Mouse (Mus musculus) heart, embryonic 14.5 days (tissue): ENCODE results near the gene Opcml. TPM values are rescaled to one million over a fixed set of nuclear protein-coding genes. Genes with fewer than 3 reads are reported as not detected.

Experiments used
- ATAC-seq: fragments of 200-750 bp; cut with Nextera tagmentation; 2 replicates; pipeline ENCODE4 v1.8.0; 2017; ENCODE audit warnings: low read depth, moderate TSS enrichment; ENCODE audit not compliant: insufficient number of reproducible peaks, insufficient read depth, low FRiP score
- H3K27ac ChIP-seq, 2 experiments: fragments of 200-500 bp in 1 of 2; fragments of 300-500 bp in 1 of 2; sonication (generic) in 1 of 2; replicated peaks in 1 of 2; 2 replicates each; pipeline ENCODE4 v1.5.1; 2012 to 2014; ENCODE audit warnings: low read depth in 2 of 2, low read length in 2 of 2, control low read depth in 1 of 2, mild to moderate bottlenecking in 1 of 2, mixed read lengths in 1 of 2; ENCODE audit not compliant: control insufficient read depth in 1 of 2, insufficient read depth in 1 of 2
- H3K27me3 ChIP-seq: fragments of 300-500 bp; sonication (generic); 2 replicates; pipeline ENCODE4 v1.6.1; 2014; ENCODE audit warnings: mild to moderate bottlenecking, low read length, control low read depth; ENCODE audit not compliant: control insufficient read depth, insufficient read depth
- H3K36me3 ChIP-seq: fragments of 300-500 bp; sonication (generic); 2 replicates; pipeline ENCODE4 v1.6.1; 2014; ENCODE audit warnings: mild to moderate bottlenecking, control low read depth, low read length, mixed read lengths; ENCODE audit not compliant: control insufficient read depth, insufficient read depth
- H3K4me1 ChIP-seq, 2 experiments: fragments of 200-500 bp in 1 of 2; fragments of 300-500 bp in 1 of 2; sonication (generic) in 1 of 2; 2 replicates each; pipeline ENCODE4 v1.6.1; 2012 to 2014; ENCODE audit warnings: low read length in 2 of 2, control low read depth in 1 of 2, mixed read lengths in 1 of 2; ENCODE audit not compliant: control insufficient read depth in 2 of 2, insufficient read depth in 2 of 2
- H3K4me2 ChIP-seq: fragments of 300-500 bp; sonication (generic); 2 replicates; pipeline ENCODE4 v1.6.1; 2014; ENCODE audit warnings: mild to moderate bottlenecking, low read length
- H3K4me3 ChIP-seq, 2 experiments: fragments of 200-500 bp in 1 of 2; fragments of 300-500 bp in 1 of 2; sonication (generic) in 1 of 2; 2 replicates each; pipeline ENCODE4 v1.5.1; 2012 to 2014; ENCODE audit warnings: low read length in 2 of 2, mild to moderate bottlenecking in 2 of 2, control low read depth in 1 of 2, low read depth in 1 of 2, moderate library complexity in 1 of 2; ENCODE audit not compliant: control insufficient read depth in 1 of 2, insufficient read depth in 1 of 2
- H3K9ac ChIP-seq: fragments of 300-500 bp; sonication (generic); 2 replicates; pipeline ENCODE4 v1.6.1; 2014; ENCODE audit warnings: mild to moderate bottlenecking, low read length
- H3K9me3 ChIP-seq: fragments of 300-500 bp; sonication (generic); 2 replicates; pipeline ENCODE4 v1.6.1; 2016; ENCODE audit warnings: low read length, control low read depth; ENCODE audit not compliant: control insufficient read depth
- WGBS: fragments of 180-500 bp; shearing (Covaris S2); extraction: QIAGEN DNeasy Blood & Tissue Kit; methylation state at CpG from one replicate; pipeline ENCODE4 v1.1.7; 2014; 5-methylcytosine and 5-hydroxymethylcytosine counted together
- polyA plus RNA-seq: library from polyadenylated mRNA; unstranded; fragments of >200 nt; fragmentation: Nextera tagmentation; extraction: Ambion mirVana; gene quantifications from 2 replicates; pipeline ENCODE4 v1.2.1, GENCODE M21; 2014

Opcml gene
- polyA plus RNA-seq, 1 experiment from 2014 or later = 1.6 TPM

DNA sequence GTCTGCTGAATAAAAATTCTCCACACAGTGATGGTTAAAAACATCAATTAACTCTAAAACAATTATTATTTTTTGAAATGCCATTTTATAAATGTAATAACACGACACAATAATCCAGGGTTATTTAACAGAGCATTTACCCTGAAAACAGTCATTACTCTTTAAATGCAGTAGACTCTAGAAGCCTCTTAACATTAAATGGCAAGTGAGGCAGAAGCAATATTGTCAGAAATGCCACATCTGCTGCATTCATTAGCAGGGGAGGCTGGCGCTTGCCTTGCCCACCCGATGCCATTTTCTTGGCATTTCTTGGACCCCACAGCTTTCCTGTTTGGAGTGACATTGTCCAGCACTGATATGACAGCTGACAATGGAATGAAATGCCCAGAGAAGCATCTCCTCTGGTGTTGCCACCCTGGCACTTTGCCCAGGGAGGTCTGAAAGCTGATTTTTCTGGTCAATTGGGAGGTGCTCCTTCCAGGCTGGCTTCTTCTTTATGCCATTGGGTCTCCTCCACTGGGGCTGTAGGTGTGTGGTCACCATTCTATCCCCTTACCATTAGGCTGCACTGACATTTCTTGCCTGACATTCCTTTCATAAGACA lies 649.7 kb downstream of the Opcml start:
- H3K4me1 ChIP-seq = peaks cover 6 to 13% of the 10 kb centered on the region in 2 experiments
- no peak overlapping the region for H3K9ac ChIP-seq
- no peak for ATAC-seq
- H3K9me3 ChIP-seq = no peaks in the 10 kb centered on the region
- H3K36me3 ChIP-seq = no peaks in the 10 kb centered on the region
- no peak overlapping the region for H3K4me3 ChIP-seq
- H3K27me3 ChIP-seq = no peaks in the 10 kb centered on the region
- 77% methylated on average over 3 of the region's 3 CpGs for WGBS
- no peak overlapping the region for H3K4me2 ChIP-seq
- no peak overlapping the region for H3K27ac ChIP-seq

- ATAC-seq = no peak
- H3K4me3 ChIP-seq = no peak overlapping the region
- no peak overlapping the region for H3K27ac ChIP-seq
- no peaks in the 10 kb centered on the region for H3K36me3 ChIP-seq
- H3K9me3 ChIP-seq = no peaks in the 10 kb centered on the region
- H3K27me3 ChIP-seq = no peaks in the 10 kb centered on the region
- WGBS = 83% methylated on average over 3 of the region's 3 CpGs
- H3K4me2 ChIP-seq = no peak overlapping the region
- no peak overlapping the region for H3K9ac ChIP-seq
- H3K4me1 ChIP-seq = peaks cover 6 to 13% of the 10 kb centered on the region in 2 experiments
These were observed 653.9 kb downstream of the Opcml start for GRCm38 (mm10) chr9:28444485-28444884.

DNA sequence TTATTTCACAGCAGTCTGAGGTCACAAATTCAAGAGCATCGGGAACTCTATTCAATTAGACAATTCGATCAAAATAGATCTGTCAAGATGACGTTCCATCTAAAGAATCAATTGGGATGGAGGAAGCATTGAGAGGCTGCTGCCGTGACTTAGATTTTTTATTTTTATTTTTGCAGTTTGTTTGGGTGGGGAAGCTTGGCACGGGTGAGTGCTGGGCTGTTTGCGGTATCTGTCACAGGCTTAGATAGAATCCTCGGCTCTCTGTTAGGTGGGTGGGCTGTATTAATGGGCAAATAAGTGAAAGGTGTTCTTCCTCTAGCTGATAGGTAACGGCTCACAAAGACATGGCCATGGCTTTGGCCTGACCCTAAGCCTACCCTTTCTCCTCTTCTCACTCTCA lies 654.4 kb downstream of the Opcml start:
- Histone ChIP-seq H3K4me3 (no peak overlapping the region), H3K9me3 (no peaks in the 10 kb centered on the region), H3K27ac (no peak overlapping the region), H3K27me3 (no peaks in the 10 kb centered on the region), H3K36me3 (no peaks in the 10 kb centered on the region), H3K4me2 (no peak overlapping the region), H3K4me1 (peaks cover 4 to 9% of the 10 kb centered on the region in 2 experiments), H3K9ac (no peak overlapping the region)
- no peak for ATAC-seq
- 75% methylated on average over 8 of the region's 8 CpGs for WGBS

- no peaks in the 10 kb centered on the region for H3K27me3 ChIP-seq
- no peak overlapping the region for H3K27ac ChIP-seq
- H3K4me3 ChIP-seq = no peak overlapping the region
- H3K4me2 ChIP-seq = no peak overlapping the region
- WGBS = 79% methylated on average over 1 of the region's 1 CpGs
- no peaks in the 10 kb centered on the region for H3K4me1 ChIP-seq
- H3K9me3 ChIP-seq = no peaks in the 10 kb centered on the region
- no peak overlapping the region for H3K9ac ChIP-seq
- H3K36me3 ChIP-seq = no peaks in the 10 kb centered on the region
- ATAC-seq = no peak
These were observed 655.3 kb downstream of the Opcml start for GRCm38 (mm10) chr9:28445863-28446262.

GRCm38 (mm10) chr9:28446278-28447064 lies 655.9 kb downstream of the Opcml start:
- H3K36me3 ChIP-seq = no peaks in the 10 kb centered on the region
- H3K4me2 ChIP-seq = no peak overlapping the region
- H3K9me3 ChIP-seq = no peaks in the 10 kb centered on the region
- no peak for ATAC-seq
- 83% methylated on average over 4 of the region's 4 CpGs for WGBS
- H3K9ac ChIP-seq = no peak overlapping the region
- no peaks in the 10 kb centered on the region for H3K4me1 ChIP-seq
- no peaks in the 10 kb centered on the region for H3K27me3 ChIP-seq
- no peak overlapping the region for H3K27ac ChIP-seq
- H3K4me3 ChIP-seq = no peak overlapping the region

GRCm38 (mm10) chr9:28452509-28452908 lies 661.9 kb downstream of the Opcml start:
- Histone ChIP-seq H3K36me3 (no peaks in the 10 kb centered on the region), H3K27ac (no peak overlapping the region), H3K4me3 (no peak overlapping the region), H3K9ac (no peak overlapping the region), H3K27me3 (no peaks in the 10 kb centered on the region), H3K4me2 (no peak overlapping the region), H3K4me1 (no peaks in the 10 kb centered on the region), H3K9me3 (no peaks in the 10 kb centered on the region)
- ATAC-seq = no peak
- 69% methylated on average over 2 of the region's 2 CpGs for WGBS

- H3K27ac ChIP-seq = no peak overlapping the region
- no peak overlapping the region for H3K4me3 ChIP-seq
- H3K4me1 ChIP-seq = no peaks in the 10 kb centered on the region
- ATAC-seq = no peak
- H3K4me2 ChIP-seq = no peak overlapping the region
- WGBS = 29% methylated on average over 2 of the region's 2 CpGs
- H3K27me3 ChIP-seq = no peaks in the 10 kb centered on the region
- no peaks in the 10 kb centered on the region for H3K9me3 ChIP-seq
- no peaks in the 10 kb centered on the region for H3K36me3 ChIP-seq
- H3K9ac ChIP-seq = no peak overlapping the region
These were observed 662.5 kb downstream of the Opcml start for GRCm38 (mm10) chr9:28453062-28453461.
